ENCODE assay signal across 11 mouse cellular contexts in genomic region chr5:92371361-92371976, GRCm38 (mm10). TPM values are rescaled to one million over a fixed set of nuclear protein-coding genes. Genes with fewer than 3 reads are reported as not detected.
A peak's percentile ranks its signal among the peaks of the same experiment; 100 is the strongest.
DNase-seq lines count a peak whose midpoint lies in the region; ATAC-seq lines count a peak whose summit lies in the region.
"Had no signal": no experiment of that assay in that cellular context is flagged by ENCODE, and none has a peak within 500 bp of the region (broad histone marks: within the 10 kb centered on the region; RNA-seq: fewer than 3 reads in every experiment).

No protein-coding gene starts in this region.

- H3K9ac ChIP-seq in midbrain, embryonic 12.5 days (replicated peaks), result no peak overlapping the region
- H3K9ac ChIP-seq in midbrain, embryonic 16.5 days (ENCODE audit: low read depth, low read length), result no peak overlapping the region
- H3K9ac ChIP-seq in forebrain, embryonic 16.5 days (replicated peaks; ENCODE audit: low read depth, low read length), result no peak overlapping the region
- H3K9ac ChIP-seq in limb, embryonic 12.5 days (replicated peaks), result no peak overlapping the region
- H3K9ac ChIP-seq in kidney, embryonic 14.5 days (ENCODE audit: low read depth, low read length), result no peak overlapping the region
- H3K9ac ChIP-seq: stomach, embryonic 15.5 days had no signal

- DNase-seq in retina, postnatal 7 days (ENCODE audit: low read depth, low spot score), result peak; percentile 8
- DNase-seq in cerebellum, adult 11-12 months, result no peak
- DNase-seq: cerebellum, postnatal 36 days; gastrocnemius, postnatal 25 days had no signal

- H3K9me3 ChIP-seq in midbrain, embryonic 12.5 days, result no peaks in the 10 kb centered on the region
- no peaks in the 10 kb centered on the region for H3K9me3 ChIP-seq in midbrain, embryonic 16.5 days (replicated peaks; ENCODE audit: control insufficient read depth, low read length, poor library complexity, severe bottlenecking)
- H3K9me3 ChIP-seq in forebrain, embryonic 16.5 days (ENCODE audit: control insufficient read depth, low read length), result no peaks in the 10 kb centered on the region
- H3K9me3 ChIP-seq in limb, embryonic 12.5 days, result no peaks in the 10 kb centered on the region
- H3K9me3 ChIP-seq in kidney, embryonic 14.5 days (ENCODE audit: control insufficient read depth, low read length), result no peaks in the 10 kb centered on the region
- H3K9me3 ChIP-seq: stomach, embryonic 15.5 days had no signal

- peaks cover 8% of the 10 kb centered on the region for H3K4me1 ChIP-seq in midbrain, embryonic 12.5 days
- no peaks in the 10 kb centered on the region for H3K4me1 ChIP-seq in midbrain, embryonic 16.5 days (ENCODE audit: control insufficient read depth, insufficient read depth, low read length)
- peaks cover 9% of the 10 kb centered on the region for H3K4me1 ChIP-seq in forebrain, embryonic 16.5 days (replicated peaks; ENCODE audit: control insufficient read depth, insufficient read depth, low read length)
- H3K4me1 ChIP-seq in limb, embryonic 12.5 days (replicated peaks), result peaks cover 14% of the 10 kb centered on the region
- H3K4me1 ChIP-seq in kidney, embryonic 14.5 days (ENCODE audit: control insufficient read depth, insufficient read depth, low read length), result no peaks in the 10 kb centered on the region

- peak overlapping the region; percentile 32; the same call in 1 of the 2 replicates for H3K27ac ChIP-seq in midbrain, embryonic 12.5 days (replicated peaks)
- H3K27ac ChIP-seq in midbrain, embryonic 16.5 days (ENCODE audit: low read length), result no peak overlapping the region
- no peak overlapping the region for H3K27ac ChIP-seq in forebrain, embryonic 16.5 days (ENCODE audit: low read length)
- peak overlapping the region; percentile 74 for H3K27ac ChIP-seq in limb, embryonic 12.5 days
- H3K27ac ChIP-seq in kidney, embryonic 14.5 days (ENCODE audit: low read depth, low read length), result no peak overlapping the region
- H3K27ac ChIP-seq: kidney, postnatal 0 days; stomach, embryonic 15.5 days had no signal

- WGBS in midbrain, embryonic 12.5 days, result 75% methylated on average over 14 of the region's 14 CpGs
- 70% methylated on average over 14 of the region's 14 CpGs for WGBS in midbrain, embryonic 16.5 days
- 38% methylated on average over 14 of the region's 14 CpGs for WGBS in forebrain, embryonic 16.5 days
- 70% methylated on average over 14 of the region's 14 CpGs for WGBS in limb, embryonic 12.5 days
- WGBS in kidney, embryonic 14.5 days, result 78% methylated on average over 14 of the region's 14 CpGs

- H3K4me2 ChIP-seq in midbrain, embryonic 12.5 days (replicated peaks), result no peak overlapping the region
- H3K4me2 ChIP-seq in midbrain, embryonic 16.5 days (ENCODE audit: low read length), result no peak overlapping the region
- no peak overlapping the region for H3K4me2 ChIP-seq in forebrain, embryonic 16.5 days (ENCODE audit: low read length)
- H3K4me2 ChIP-seq in limb, embryonic 12.5 days, result no peak overlapping the region
- H3K4me2 ChIP-seq in kidney, embryonic 14.5 days (replicated peaks; ENCODE audit: low read depth, low read length), result no peak overlapping the region
- H3K4me2 ChIP-seq: stomach, embryonic 15.5 days had no signal

- H3K27me3 ChIP-seq in midbrain, embryonic 12.5 days, result no peaks in the 10 kb centered on the region
- H3K27me3 ChIP-seq in midbrain, embryonic 16.5 days (ENCODE audit: control insufficient read depth, insufficient read depth, low read depth, low read length), result no peaks in the 10 kb centered on the region
- no peaks in the 10 kb centered on the region for H3K27me3 ChIP-seq in forebrain, embryonic 16.5 days (replicated peaks; ENCODE audit: control insufficient read depth, insufficient read depth, low read length)
- peaks cover 4% of the 10 kb centered on the region; the same call in 1 of the 2 replicates for H3K27me3 ChIP-seq in limb, embryonic 12.5 days
- H3K27me3 ChIP-seq in kidney, embryonic 14.5 days (ENCODE audit: control insufficient read depth, insufficient read depth, low read length), result no peaks in the 10 kb centered on the region
- H3K27me3 ChIP-seq: stomach, embryonic 15.5 days had no signal

- ATAC-seq in midbrain, embryonic 12.5 days (ENCODE audit: low FRiP score, low read depth), result peak; percentile 70
- no peak for ATAC-seq in midbrain, embryonic 16.5 days
- peak; percentile 54 for ATAC-seq in forebrain, embryonic 16.5 days
- ATAC-seq in limb, embryonic 12.5 days (ENCODE audit: insufficient number of reproducible peaks, insufficient read depth, low FRiP score, low TSS enrichment, low read depth), result no peak
- no peak for ATAC-seq in kidney, embryonic 14.5 days (ENCODE audit: low FRiP score, low TSS enrichment)

- no peaks in the 10 kb centered on the region for H3K36me3 ChIP-seq in midbrain, embryonic 12.5 days
- H3K36me3 ChIP-seq in midbrain, embryonic 16.5 days (ENCODE audit: control insufficient read depth, insufficient read depth, low read length), result no peaks in the 10 kb centered on the region
- H3K36me3 ChIP-seq in forebrain, embryonic 16.5 days (ENCODE audit: control insufficient read depth, insufficient read depth), result no peaks in the 10 kb centered on the region
- no peaks in the 10 kb centered on the region for H3K36me3 ChIP-seq in limb, embryonic 12.5 days
- no peaks in the 10 kb centered on the region for H3K36me3 ChIP-seq in kidney, embryonic 14.5 days (ENCODE audit: control insufficient read depth, insufficient read depth, low read length)
- H3K36me3 ChIP-seq: stomach, embryonic 15.5 days had no signal

- H3K4me3 ChIP-seq in midbrain, embryonic 12.5 days, result no peak overlapping the region
- H3K4me3 ChIP-seq in midbrain, embryonic 16.5 days (ENCODE audit: low read depth, low read length), result no peak overlapping the region
- no peak overlapping the region for H3K4me3 ChIP-seq in forebrain, embryonic 16.5 days (replicated peaks; ENCODE audit: low read length)
- H3K4me3 ChIP-seq in limb, embryonic 12.5 days (replicated peaks), result no peak overlapping the region
- H3K4me3 ChIP-seq in kidney, embryonic 14.5 days (ENCODE audit: low read length), result no peak overlapping the region
- H3K4me3 ChIP-seq: stomach, embryonic 15.5 days had no signal

RNA-seq across cellular contexts. Expression of gene Cxcl10, which starts 22.8 kb away (rescaled TPM):
- polyA plus RNA-seq in midbrain, embryonic 12.5 days (2016; fragmentation: Nextera tagmentation; extraction: Ambion mirVana), result 0.55 TPM in 1 of 2 replicates, not detected in the other
- 0.16 and 0.32 TPM in 2 replicates for polyA plus RNA-seq in midbrain, embryonic 16.5 days (2015; fragmentation: Nextera tagmentation; extraction: Ambion mirVana)
- 0.61 TPM in 1 of 2 replicates, not detected in the other for polyA plus RNA-seq in forebrain, embryonic 16.5 days (2015; fragmentation: Nextera tagmentation; extraction: Ambion mirVana)
- polyA plus RNA-seq in limb, embryonic 12.5 days (2016; fragmentation: Nextera tagmentation; extraction: Ambion mirVana), result 0.29 and 0.32 TPM in 2 replicates
- 0.84 and 1.0 TPM in 2 replicates for polyA plus RNA-seq in kidney, embryonic 14.5 days (2014; fragmentation: Nextera tagmentation; extraction: Ambion mirVana)

RNA-seq across cellular contexts. Expression of gene Art3, which starts 39.8 kb away (rescaled TPM):
- polyA plus RNA-seq in midbrain, embryonic 12.5 days (2016; fragmentation: Nextera tagmentation; extraction: Ambion mirVana), result 2.6 TPM in 2 replicates
- polyA plus RNA-seq in midbrain, embryonic 16.5 days (2015; fragmentation: Nextera tagmentation; extraction: Ambion mirVana), result 4.3 and 6.3 TPM in 2 replicates
- 3.5 and 5.4 TPM in 2 replicates for polyA plus RNA-seq in forebrain, embryonic 16.5 days (2015; fragmentation: Nextera tagmentation; extraction: Ambion mirVana)
- 4.3 and 4.5 TPM in 2 replicates for polyA plus RNA-seq in limb, embryonic 12.5 days (2016; fragmentation: Nextera tagmentation; extraction: Ambion mirVana)
- polyA plus RNA-seq in kidney, embryonic 14.5 days (2014; fragmentation: Nextera tagmentation; extraction: Ambion mirVana), result 1.7 and 3.1 TPM in 2 replicates

RNA-seq across cellular contexts. Expression of gene Cxcl9, which starts 43.6 kb away (rescaled TPM):
- polyA plus RNA-seq in midbrain, embryonic 12.5 days (2016; fragmentation: Nextera tagmentation; extraction: Ambion mirVana), result not detected in 2 replicates
- not detected in 2 replicates for polyA plus RNA-seq in midbrain, embryonic 16.5 days (2015; fragmentation: Nextera tagmentation; extraction: Ambion mirVana)
- polyA plus RNA-seq in forebrain, embryonic 16.5 days (2015; fragmentation: Nextera tagmentation; extraction: Ambion mirVana), result not detected in 2 replicates
- polyA plus RNA-seq in limb, embryonic 12.5 days (2016; fragmentation: Nextera tagmentation; extraction: Ambion mirVana), result not detected in 2 replicates
- polyA plus RNA-seq in kidney, embryonic 14.5 days (2014; fragmentation: Nextera tagmentation; extraction: Ambion mirVana), result not detected in 2 replicates
- polyA plus RNA-seq: stomach, embryonic 15.5 days had no signal

Comparison
In these comparisons a context has a peak if more than half of its experiments do, and no peak if none do; other contexts are left out.
1. ATAC-seq: peak in midbrain, embryonic 12.5 days (single experiment) and forebrain, embryonic 16.5 days (single experiment); none in midbrain, embryonic 16.5 days (single experiment), limb, embryonic 12.5 days (single experiment) and kidney, embryonic 14.5 days (single experiment).
2. H3K27ac ChIP-seq: peak in midbrain, embryonic 12.5 days (single experiment) and limb, embryonic 12.5 days (single experiment); none in midbrain, embryonic 16.5 days (single experiment), forebrain, embryonic 16.5 days (single experiment) and kidney, embryonic 14.5 days (single experiment).